Mouse (Mus musculus) olfactory bulb, adult 2 months (tissue): ENCODE results near the gene Desi2.
A peak's percentile ranks its signal among the peaks of the same experiment; 100 is the strongest.
"Not testable (repeated sequence)": the region's sequence is repeated elsewhere in the genome, so short reads cannot be mapped to it uniquely, and the experiment has no call there.

ENCODE experiments used
- CTCF ChIP-seq: fragments of 200-500 bp; IDR thresholded peaks from 2 replicates; pipeline ENCODE4 v1.5.1; 2012; ENCODE audit warnings: low read depth, mild to moderate bottlenecking, low read length, moderate library complexity; ENCODE audit not compliant: insufficient read depth
- POLR2A ChIP-seq: fragments of 200-500 bp; IDR thresholded peaks from 2 replicates; pipeline ENCODE4 v1.6.1; 2012; ENCODE audit warnings: mild to moderate bottlenecking, low read depth, low read length, moderate library complexity; ENCODE audit not compliant: insufficient read depth

GRCm38 (mm10) chr1:178187810-178188209, 593 bp downstream of the Desi2 start:
- not testable (repeated sequence) for TF ChIP-seq CTCF
- 0 out of 2 replicates have a peak, but pooled peaks have one; percentile 19 for TF ChIP-seq POLR2A
